Mouse (Mus musculus) cortical plate, adult 2 months (tissue): Measurements from ENCODE around the gene Vmn2r118. TPM values are rescaled to one million over a fixed set of nuclear protein-coding genes. Genes with fewer than 3 reads are reported as not detected.

Experiments used
- H3K27ac ChIP-seq: fragments of 200-500 bp; 2 replicates; pipeline ENCODE4 v1.5.1; 2012; ENCODE audit warnings: low read length, control low read depth, inconsistent platforms; ENCODE audit not compliant: insufficient read depth
- H3K4me1 ChIP-seq: fragments of 200-500 bp; 2 replicates; pipeline ENCODE4 v1.6.1; 2011; ENCODE audit warnings: low read length; ENCODE audit not compliant: control insufficient read depth, insufficient read depth
- H3K4me3 ChIP-seq: fragments of 200-500 bp; 2 replicates; pipeline ENCODE4 v1.5.1; 2011; ENCODE audit warnings: mild to moderate bottlenecking, low read length, control low read depth; ENCODE audit not compliant: insufficient read depth
- CTCF ChIP-seq: fragments of 200-500 bp; IDR thresholded peaks from 2 replicates; pipeline ENCODE4 v1.5.1; 2011; ENCODE audit warnings: mild to moderate bottlenecking, control low read depth, low read length; ENCODE audit not compliant: insufficient read depth; ENCODE audit errors: extremely low read depth
- POLR2A ChIP-seq: fragments of 200-500 bp; IDR thresholded peaks from 2 replicates; pipeline ENCODE4 v1.6.1; 2011; ENCODE audit warnings: mild to moderate bottlenecking, low read length, control low read depth; ENCODE audit not compliant: insufficient read depth; ENCODE audit errors: extremely low read depth
- polyA plus RNA-seq: library from polyadenylated mRNA; depleted of rRNA; stranded (reverse); fragments of >200 nt; gene quantifications from 2 replicates; pipeline ENCODE4 v1.2.3, GENCODE M21; 2012; rRNA removed

Vmn2r118 gene
- not detected in 2 replicates for polyA plus RNA-seq

DNA sequence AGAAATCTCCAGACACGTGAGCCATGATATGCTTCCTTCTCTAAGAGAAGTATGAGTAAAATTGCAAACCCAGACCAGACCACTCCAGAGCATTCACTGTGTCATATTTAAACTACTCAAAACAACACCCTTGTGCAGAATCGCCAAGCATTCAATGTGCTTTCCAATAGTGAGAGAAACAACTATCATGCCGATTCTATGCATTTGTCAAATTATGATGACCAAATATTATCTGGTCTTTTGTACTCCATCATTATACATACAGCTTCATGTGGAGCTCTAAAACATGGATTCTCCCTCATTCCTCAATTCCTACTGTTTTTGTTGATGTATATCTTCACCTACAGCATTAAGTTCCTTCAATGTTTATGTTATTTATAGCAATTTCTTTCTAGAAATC, at the start of gene Vmn2r118:
Gene Vmn2r118, minus strand, starts transcription at position 101 of the 400 bp plus-strand sequence.
- H3K27ac ChIP-seq, result no peak within 1 kb of the TSS
- TF ChIP-seq POLR2A (no peak), CTCF (no peak)
- H3K4me3 ChIP-seq, result no peak within 1 kb of the TSS
- H3K4me1 ChIP-seq, result no peaks in the 10 kb centered on the region

DNA sequence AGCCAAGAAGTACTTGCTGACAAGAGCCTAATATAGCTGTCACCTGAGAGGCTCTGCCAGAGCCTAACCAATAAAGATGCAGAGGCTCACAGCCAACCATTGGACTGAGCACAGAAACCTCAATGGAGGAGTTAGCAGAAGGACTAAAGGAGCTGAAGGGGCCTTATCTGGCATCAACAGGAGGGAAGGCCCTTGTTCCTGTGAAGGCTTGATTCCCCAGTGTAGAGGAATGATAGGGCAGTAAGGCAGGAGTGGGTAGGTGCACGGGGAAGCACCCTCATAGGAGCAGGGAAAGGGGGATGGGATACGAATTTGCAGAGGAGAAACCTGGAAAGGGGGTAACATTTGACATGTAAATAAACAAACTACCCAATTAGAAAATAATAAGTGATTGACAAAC, 36.1 kb upstream of the Vmn2r118 start:
- H3K4me1 ChIP-seq, result no peaks in the 10 kb centered on the region
- TF ChIP-seq POLR2A (no peak), CTCF (no peak)
- no peak overlapping the region for H3K27ac ChIP-seq
- H3K4me3 ChIP-seq, result no peak overlapping the region

DNA sequence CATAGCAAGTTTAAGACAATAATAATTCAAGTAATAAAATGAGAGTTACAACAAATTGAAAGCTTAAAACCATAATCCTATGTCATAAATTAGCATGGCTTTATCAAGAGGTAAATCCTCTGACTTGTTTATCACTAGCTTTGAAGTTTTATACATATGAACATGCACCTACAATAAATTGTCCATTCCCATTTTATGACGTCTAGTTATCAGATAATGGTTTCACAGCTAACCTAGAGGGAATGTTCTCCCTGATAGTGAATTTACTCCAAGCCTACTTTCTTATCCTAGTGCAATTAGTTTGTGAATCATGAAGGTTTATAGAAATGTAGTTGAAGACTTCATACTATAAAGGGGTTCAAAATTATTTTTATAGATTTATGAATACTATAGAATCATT, 34.2 kb downstream of the Vmn2r118 start:
- H3K4me3 ChIP-seq, result no peak overlapping the region
- no peaks in the 10 kb centered on the region for H3K4me1 ChIP-seq
- no peak overlapping the region for H3K27ac ChIP-seq
- TF ChIP-seq POLR2A, result no peak
- no peak for TF ChIP-seq CTCF

DNA sequence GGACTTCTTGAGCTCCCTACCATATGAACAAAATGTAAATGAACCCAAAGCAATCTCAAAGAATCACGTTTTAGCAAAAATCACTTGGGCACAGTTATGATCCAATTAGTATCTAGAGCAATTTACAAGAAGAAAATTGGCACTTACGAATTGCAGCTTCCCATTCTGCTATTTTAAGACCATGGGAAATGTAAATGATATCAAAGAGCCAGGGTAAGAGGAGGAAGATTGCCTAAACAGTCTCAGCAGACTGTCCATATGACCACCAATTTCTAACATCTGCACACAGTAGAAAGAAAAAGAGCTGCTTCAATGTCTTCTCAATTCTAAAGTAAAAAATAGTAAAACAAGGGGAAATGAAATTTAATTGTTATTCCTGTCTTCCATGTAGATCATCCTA, 63.2 kb downstream of the Vmn2r118 start:
- Histone ChIP-seq H3K27ac (no peak overlapping the region), H3K4me1 (no peaks in the 10 kb centered on the region), H3K4me3 (no peak overlapping the region)
- TF ChIP-seq POLR2A (no peak), CTCF (no peak)

DNA sequence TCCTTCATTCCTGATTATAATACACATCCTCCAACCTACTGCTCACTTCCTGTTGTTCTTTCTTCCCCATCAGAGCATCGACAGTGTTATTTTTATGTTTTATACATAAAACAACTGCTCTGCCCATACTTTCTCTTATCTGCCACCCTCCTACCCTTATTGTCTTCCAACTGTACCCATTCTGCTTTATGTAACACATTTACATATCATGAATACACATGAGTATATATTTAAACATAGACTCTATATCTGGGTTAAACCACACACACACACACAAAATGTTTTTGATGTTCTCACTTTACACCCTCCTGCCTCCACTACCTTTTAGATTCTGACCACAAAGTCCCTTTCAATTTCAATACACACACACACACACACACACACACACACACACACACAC, 76.5 kb downstream of the Vmn2r118 start:
- no peak overlapping the region for H3K4me3 ChIP-seq

More for the DNA sequence above, 76.5 kb downstream of the Vmn2r118 start:
- Histone ChIP-seq H3K4me1 (no peaks in the 10 kb centered on the region), H3K27ac (0 out of 2 replicates have a peak overlapping the region, but pooled peaks have one; percentile 35)
- TF ChIP-seq CTCF (no peak), POLR2A (no peak)

Other genes with a start within 250 kb of the Vmn2r118 start
- gene St6gal2, start 179.8 kb downstream of the Vmn2r118 start, polyA plus RNA-seq, result 26.3 and 27.2 TPM in 2 replicates
- 6.6 and 7.1 TPM in 2 replicates for gene Pot1b, start 87.4 kb upstream of the Vmn2r118 start, polyA plus RNA-seq
- 0.13 and 0.15 TPM in 2 replicates for gene Adgre4, start 124.8 kb upstream of the Vmn2r118 start, polyA plus RNA-seq